Mouse (Mus musculus) midbrain, embryonic 16.5 days (tissue): ENCODE results near the gene Tmem51. TPM values are rescaled to one million over a fixed set of nuclear protein-coding genes. Genes with fewer than 3 reads are reported as not detected.
"Not testable (repeated sequence)": the region's sequence is repeated elsewhere in the genome, so short reads cannot be mapped to it uniquely, and the experiment has no call there.

ENCODE experiments used
- ATAC-seq: fragments of 200-750 bp; cut with Nextera tagmentation; 2 replicates; pipeline ENCODE4 v1.8.0; 2017; ENCODE audit warnings: moderate TSS enrichment
- H3K27ac ChIP-seq: fragments of 300-500 bp; sonication (generic); 2 replicates; pipeline ENCODE4 v1.5.1; 2014; ENCODE audit warnings: mild to moderate bottlenecking, low read length, mixed read lengths
- H3K27me3 ChIP-seq: fragments of 300-500 bp; sonication (generic); 2 replicates; pipeline ENCODE4 v1.6.1; 2014; ENCODE audit warnings: low read depth, low read length, mixed read lengths; ENCODE audit not compliant: control insufficient read depth, insufficient read depth
- H3K36me3 ChIP-seq: fragments of 300-500 bp; sonication (generic); 2 replicates; pipeline ENCODE4 v1.6.1; 2014; ENCODE audit warnings: mild to moderate bottlenecking, low read length, moderate library complexity, mixed read lengths; ENCODE audit not compliant: control insufficient read depth, insufficient read depth
- H3K4me1 ChIP-seq: fragments of 300-500 bp; sonication (generic); 2 replicates; pipeline ENCODE4 v1.6.1; 2014; ENCODE audit warnings: mild to moderate bottlenecking, low read length, mixed read lengths; ENCODE audit not compliant: control insufficient read depth, insufficient read depth
- H3K4me2 ChIP-seq: fragments of 300-500 bp; sonication (generic); 2 replicates; pipeline ENCODE4 v1.6.1; 2014; ENCODE audit warnings: mild to moderate bottlenecking, low read length, mixed read lengths
- H3K4me3 ChIP-seq: fragments of 300-500 bp; sonication (generic); 2 replicates; pipeline ENCODE4 v1.5.1; 2014; ENCODE audit warnings: low read depth, mild to moderate bottlenecking, low read length, moderate library complexity, mixed read lengths
- H3K9ac ChIP-seq: fragments of 300-500 bp; sonication (generic); 2 replicates; pipeline ENCODE4 v1.6.1; 2014; ENCODE audit warnings: low read depth, low read length, mixed read lengths
- H3K9me3 ChIP-seq: fragments of 300-500 bp; sonication (generic); replicated peaks from 2 replicates; pipeline ENCODE4 v1.6.1; 2014; ENCODE audit warnings: mild to moderate bottlenecking, low read length, mixed read lengths; ENCODE audit not compliant: control insufficient read depth, poor library complexity, severe bottlenecking
- WGBS: fragments of 180-500 bp; shearing (Covaris S2); extraction: QIAGEN DNeasy Blood & Tissue Kit; methylation state at CpG from one replicate; pipeline ENCODE4 v1.1.7; 2014; 5-methylcytosine and 5-hydroxymethylcytosine counted together
- polyA plus RNA-seq: library from polyadenylated mRNA; unstranded; fragments of >200 nt; fragmentation: Nextera tagmentation; extraction: Ambion mirVana; gene quantifications from 2 replicates; pipeline ENCODE4 v1.2.1, GENCODE M21; 2015

Tmem51 gene
- polyA plus RNA-seq, 1 experiment from 2014 or later: 6.9 TPM

- no peak overlapping the region for H3K4me3 ChIP-seq
- H3K27me3 ChIP-seq: no peaks in the 10 kb centered on the region
- no peaks in the 10 kb centered on the region for H3K36me3 ChIP-seq
- WGBS: 55% methylated on average over 7 of the region's 7 CpGs
- no peak for ATAC-seq
- H3K9me3 ChIP-seq: no peaks in the 10 kb centered on the region
- no peak overlapping the region for H3K9ac ChIP-seq
- no peak overlapping the region for H3K27ac ChIP-seq
- H3K4me2 ChIP-seq: no peak overlapping the region
- no peaks in the 10 kb centered on the region for H3K4me1 ChIP-seq
Measured at GRCm38 (mm10) chr4:141996086-141996485, 88.0 kb downstream of the Tmem51 start.

- not testable (repeated sequence) for ATAC-seq, H3K36me3 ChIP-seq, H3K9me3 ChIP-seq, H3K4me1 ChIP-seq, H3K27me3 ChIP-seq, H3K4me3 ChIP-seq, H3K4me2 ChIP-seq, H3K9ac ChIP-seq, H3K27ac ChIP-seq
- WGBS: 65% methylated on average over 2 of the region's 2 CpGs
Measured at GRCm38 (mm10) chr4:141994062-141994471, 90.0 kb downstream of the Tmem51 start.

GRCm38 (mm10) chr4:141993347-141994061 is 90.6 kb downstream of the Tmem51 start:
- H3K4me3 ChIP-seq: no peak overlapping the region
- no peak for ATAC-seq
- no peaks in the 10 kb centered on the region for H3K27me3 ChIP-seq
- H3K9me3 ChIP-seq: no peaks in the 10 kb centered on the region
- no peaks in the 10 kb centered on the region for H3K4me1 ChIP-seq
- no peaks in the 10 kb centered on the region for H3K36me3 ChIP-seq
- 85% methylated on average over 5 of the region's 5 CpGs for WGBS
- no peak overlapping the region for H3K4me2 ChIP-seq
- H3K27ac ChIP-seq: no peak overlapping the region
- no peak overlapping the region for H3K9ac ChIP-seq

GRCm38 (mm10) chr4:141992530-141993204 is 91.4 kb downstream of the Tmem51 start:
- Histone ChIP-seq H3K9me3 (no peaks in the 10 kb centered on the region), H3K36me3 (no peaks in the 10 kb centered on the region), H3K4me2 (no peak overlapping the region), H3K9ac (no peak overlapping the region), H3K4me1 (no peaks in the 10 kb centered on the region), H3K4me3 (no peak overlapping the region), H3K27me3 (no peaks in the 10 kb centered on the region), H3K27ac (no peak overlapping the region)
- no peak for ATAC-seq
- WGBS: 91% methylated on average over 14 of the region's 14 CpGs

- Histone ChIP-seq H3K9me3 (no peaks in the 10 kb centered on the region), H3K27ac (no peak overlapping the region), H3K4me3 (no peak overlapping the region), H3K4me2 (no peak overlapping the region), H3K36me3 (no peaks in the 10 kb centered on the region), H3K4me1 (no peaks in the 10 kb centered on the region), H3K9ac (no peak overlapping the region), H3K27me3 (no peaks in the 10 kb centered on the region)
- WGBS: 88% methylated on average over 1 of the region's 1 CpGs
- ATAC-seq: no peak
Measured at GRCm38 (mm10) chr4:141988178-141988577, 95.9 kb downstream of the Tmem51 start.

GRCm38 (mm10) chr4:141983689-141984088 is 100.4 kb downstream of the Tmem51 start:
- Histone ChIP-seq H3K4me1 (no peaks in the 10 kb centered on the region), H3K27me3 (no peaks in the 10 kb centered on the region), H3K9me3 (no peaks in the 10 kb centered on the region), H3K27ac (no peak overlapping the region), H3K4me2 (no peak overlapping the region), H3K9ac (no peak overlapping the region), H3K36me3 (no peaks in the 10 kb centered on the region), H3K4me3 (no peak overlapping the region)
- no peak for ATAC-seq
- 61% methylated on average over 3 of the region's 3 CpGs for WGBS

- no peaks in the 10 kb centered on the region for H3K36me3 ChIP-seq
- 75% methylated on average over 3 of the region's 3 CpGs for WGBS
- H3K27ac ChIP-seq: no peak overlapping the region
- no peaks in the 10 kb centered on the region for H3K27me3 ChIP-seq
- no peaks in the 10 kb centered on the region for H3K4me1 ChIP-seq
- no peak overlapping the region for H3K4me3 ChIP-seq
- no peak for ATAC-seq
- H3K4me2 ChIP-seq: no peak overlapping the region
- no peak overlapping the region for H3K9ac ChIP-seq
- no peaks in the 10 kb centered on the region for H3K9me3 ChIP-seq
Measured at GRCm38 (mm10) chr4:141981475-141981874, 102.6 kb downstream of the Tmem51 start.

Other genes with a start within 250 kb of the Tmem51 start
- gene Ctrc, start 237.9 kb downstream of the Tmem51 start, polyA plus RNA-seq: not detected in 2 replicates
- 56.6 and 67.4 TPM in 2 replicates for gene Efhd2, start 209.4 kb downstream of the Tmem51 start, polyA plus RNA-seq
- gene Fhad1, start 69.2 kb downstream of the Tmem51 start, polyA plus RNA-seq: 4.6 and 5.3 TPM in 2 replicates
- gene Kazn, start 155.1 kb upstream of the Tmem51 start, polyA plus RNA-seq: 29.3 and 32.1 TPM in 2 replicates